Mouse (Mus musculus): ENCODE data around the gene Srgn.

GRCm38 (mm10) chr10:62544316-62544715 is 17.1 kb upstream of the Srgn start:
- TF ChIP-seq CTCF (IDR thresholded peaks at IDR 0.05) (peak; percentile 25), POLR2A (IDR thresholded peaks at IDR 0.05; ENCODE audit: insufficient read depth, low read depth, low read length) (no peak), EP300 (IDR thresholded peaks at IDR 0.05; ENCODE audit: insufficient read depth, low read depth, low read length) (no peak)
